Mouse (Mus musculus) lung, embryonic 16.5 days (tissue): ENCODE data around the gene Atp5d. TPM values are rescaled to one million over a fixed set of nuclear protein-coding genes. Genes with fewer than 3 reads are reported as not detected.
A peak's percentile ranks its signal among the peaks of the same experiment; 100 is the strongest.

Source experiments
- ATAC-seq: fragments of 200-750 bp; cut with Nextera tagmentation; 2 replicates; pipeline ENCODE4 v1.8.0; 2017; ENCODE audit warnings: low read depth, mild to moderate bottlenecking, moderate library complexity
- H3K27ac ChIP-seq: fragments of 300-500 bp; sonication (generic); 2 replicates; pipeline ENCODE4 v1.5.1; 2014; ENCODE audit warnings: mild to moderate bottlenecking, control low read depth, low read length
- H3K27me3 ChIP-seq: fragments of 300-500 bp; sonication (generic); 2 replicates; pipeline ENCODE4 v1.6.1; 2014; ENCODE audit warnings: low read depth, low read length, mixed read lengths; ENCODE audit not compliant: control insufficient read depth, insufficient read depth
- H3K36me3 ChIP-seq: fragments of 300-500 bp; sonication (generic); 2 replicates; pipeline ENCODE4 v1.6.1; 2014; ENCODE audit warnings: low read length; ENCODE audit not compliant: control insufficient read depth, insufficient read depth
- H3K4me1 ChIP-seq: fragments of 300-500 bp; sonication (generic); replicated peaks from 2 replicates; pipeline ENCODE4 v1.6.1; 2014; ENCODE audit warnings: low read length, mixed read lengths; ENCODE audit not compliant: control insufficient read depth, insufficient read depth
- H3K4me2 ChIP-seq: fragments of 300-500 bp; sonication (generic); 2 replicates; pipeline ENCODE4 v1.6.1; 2014; ENCODE audit warnings: low read depth, low read length, control low read depth
- H3K4me3 ChIP-seq: fragments of 300-500 bp; sonication (generic); 2 replicates; pipeline ENCODE4 v1.5.1; 2014; ENCODE audit warnings: mild to moderate bottlenecking, low read length, control low read depth
- H3K9ac ChIP-seq: fragments of 300-500 bp; sonication (generic); 2 replicates; pipeline ENCODE4 v1.6.1; 2014; ENCODE audit warnings: low read length, control low read depth
- H3K9me3 ChIP-seq: fragments of 300-500 bp; sonication (generic); 2 replicates; pipeline ENCODE4 v1.6.1; 2016; ENCODE audit warnings: low read length; ENCODE audit not compliant: control insufficient read depth
- WGBS: fragments of 180-500 bp; shearing (Covaris S2); extraction: QIAGEN DNeasy Blood & Tissue Kit; methylation state at CpG from one replicate; pipeline ENCODE4 v1.1.7; 2014; 5-methylcytosine and 5-hydroxymethylcytosine counted together
- polyA plus RNA-seq: library from polyadenylated mRNA; unstranded; fragments of >200 nt; fragmentation: Nextera tagmentation; extraction: Ambion mirVana; gene quantifications from 2 replicates; pipeline ENCODE4 v1.2.1, GENCODE M21; 2015

Gene Atp5d
- polyA plus RNA-seq, 1 experiment from 2014 or later, result 534 TPM

GRCm38 (mm10) chr10:80172527-80173292, 34.3 kb downstream of the Atp5d start, which contains the start of gene 1600002K03Rik:
1600002K03Rik (plus strand) TSS chr10:80172944.
- Histone ChIP-seq H3K9ac (peak within 1 kb of the TSS; percentile 60), H3K27me3 (no peaks in the 10 kb centered on the region), H3K9me3 (no peaks in the 10 kb centered on the region), H3K36me3 (peaks cover 23% of the 10 kb centered on the region), H3K4me3 (peak within 1 kb of the TSS; percentile 53), H3K4me1 (peaks cover 19% of the 10 kb centered on the region), H3K27ac (peak within 1 kb of the TSS; percentile 76), H3K4me2 (peak within 1 kb of the TSS; percentile 53)
- WGBS, result 6% methylated on average over 35 of the region's 35 CpGs
- peak; percentile 72 for ATAC-seq

GRCm38 (mm10) chr10:80173358-80173757, 34.9 kb downstream of the Atp5d start:
- Histone ChIP-seq H3K36me3 (peaks cover 23% of the 10 kb centered on the region), H3K27me3 (no peaks in the 10 kb centered on the region), H3K27ac (peak overlapping the region; percentile 4; the same call in 1 of the 2 replicates), H3K4me3 (peak overlapping the region; percentile 53), H3K9me3 (no peaks in the 10 kb centered on the region), H3K4me2 (peak overlapping the region; percentile 53), H3K9ac (peak overlapping the region; percentile 25), H3K4me1 (peaks cover 19% of the 10 kb centered on the region)
- no peak for ATAC-seq
- WGBS, result 9% methylated on average over 11 of the region's 11 CpGs

- no peak overlapping the region for H3K4me3 ChIP-seq
These were observed 35.7 kb downstream of the Atp5d start for GRCm38 (mm10) chr10:80173955-80174640.

DNA sequence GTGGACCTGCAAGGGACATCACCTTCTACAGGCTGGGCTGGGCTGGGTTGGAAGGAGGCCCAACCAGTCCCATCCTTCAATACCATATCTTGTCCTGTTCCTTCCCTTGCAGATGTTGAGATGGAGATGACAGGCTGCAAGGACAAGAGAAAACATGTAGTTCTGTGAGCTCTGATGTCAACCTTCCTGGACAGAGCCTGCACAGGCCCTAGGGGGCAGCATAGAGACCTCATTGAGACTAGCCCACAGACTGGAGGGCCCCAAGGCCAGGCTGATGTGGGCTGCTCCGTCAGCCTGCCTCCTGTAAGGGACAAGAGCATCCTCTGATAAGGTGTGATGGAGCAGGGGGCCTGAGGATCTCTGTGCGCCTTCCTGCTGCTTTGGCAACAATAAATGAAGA, 36.3 kb downstream of the Atp5d start:
- WGBS, result 33% methylated on average over 2 of the region's 2 CpGs
- Histone ChIP-seq H3K4me3 (no peak overlapping the region), H3K4me1 (peaks cover 10% of the 10 kb centered on the region), H3K9me3 (no peaks in the 10 kb centered on the region), H3K27me3 (no peaks in the 10 kb centered on the region), H3K4me2 (no peak overlapping the region), H3K36me3 (peaks cover 22% of the 10 kb centered on the region), H3K9ac (no peak overlapping the region), H3K27ac (no peak overlapping the region)
- ATAC-seq, result no peak

More at GRCm38 (mm10) chr10:80173955-80174640, 35.7 kb downstream of the Atp5d start:
- WGBS, result 87% methylated on average over 10 of the region's 10 CpGs
- Histone ChIP-seq H3K36me3 (peaks cover 23% of the 10 kb centered on the region), H3K4me2 (no peak overlapping the region), H3K4me1 (peaks cover 12% of the 10 kb centered on the region), H3K9ac (0 out of 2 replicates have a peak overlapping the region, but pooled peaks have one; percentile 25), H3K9me3 (no peaks in the 10 kb centered on the region), H3K27me3 (no peaks in the 10 kb centered on the region), H3K27ac (no peak overlapping the region)
- ATAC-seq, result no peak

GRCm38 (mm10) chr10:80175536-80176269, 37.3 kb downstream of the Atp5d start:
- Histone ChIP-seq H3K4me1 (peaks cover 8% of the 10 kb centered on the region), H3K36me3 (peaks cover 12% of the 10 kb centered on the region), H3K9me3 (no peaks in the 10 kb centered on the region), H3K27ac (no peak overlapping the region), H3K4me3 (no peak overlapping the region), H3K9ac (no peak overlapping the region), H3K4me2 (no peak overlapping the region), H3K27me3 (no peaks in the 10 kb centered on the region)
- WGBS, result 23% methylated on average over 4 of the region's 4 CpGs
- ATAC-seq, result no peak

DNA sequence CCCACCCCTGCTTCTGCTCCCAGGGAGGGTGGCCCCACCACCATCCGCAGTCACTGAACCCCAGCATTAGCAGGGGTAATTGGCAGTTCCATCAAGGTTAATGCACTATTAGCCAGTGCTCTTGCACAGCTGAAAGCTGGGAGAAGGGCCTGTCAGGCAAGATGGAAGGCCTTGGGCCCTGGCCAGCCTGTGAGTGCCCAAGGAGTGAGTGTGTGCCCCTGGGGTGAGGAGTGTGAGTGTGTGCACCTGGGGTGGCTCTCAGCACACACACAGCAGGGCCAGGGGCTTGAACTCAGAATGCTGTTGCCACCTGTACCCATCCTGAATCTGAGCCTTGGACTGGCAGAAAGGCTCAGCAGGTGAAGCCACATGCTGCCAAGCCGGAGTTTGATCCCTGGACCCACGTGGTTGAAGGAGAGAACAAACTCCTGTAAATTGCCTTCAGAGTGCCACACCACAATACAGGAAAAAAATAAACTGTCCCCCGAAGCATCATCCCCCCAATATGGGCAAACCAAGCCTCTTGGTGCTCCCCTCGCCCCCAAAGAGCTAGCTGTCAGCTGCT, 37.9 kb downstream of the Atp5d start:
- Histone ChIP-seq H3K36me3 (peaks cover 7% of the 10 kb centered on the region), H3K4me3 (no peak overlapping the region), H3K9ac (no peak overlapping the region), H3K4me2 (no peak overlapping the region), H3K27me3 (no peaks in the 10 kb centered on the region), H3K27ac (no peak overlapping the region), H3K4me1 (peaks cover 8% of the 10 kb centered on the region), H3K9me3 (no peaks in the 10 kb centered on the region)
- 85% methylated on average over 5 of the region's 5 CpGs for WGBS
- ATAC-seq, result no peak

DNA sequence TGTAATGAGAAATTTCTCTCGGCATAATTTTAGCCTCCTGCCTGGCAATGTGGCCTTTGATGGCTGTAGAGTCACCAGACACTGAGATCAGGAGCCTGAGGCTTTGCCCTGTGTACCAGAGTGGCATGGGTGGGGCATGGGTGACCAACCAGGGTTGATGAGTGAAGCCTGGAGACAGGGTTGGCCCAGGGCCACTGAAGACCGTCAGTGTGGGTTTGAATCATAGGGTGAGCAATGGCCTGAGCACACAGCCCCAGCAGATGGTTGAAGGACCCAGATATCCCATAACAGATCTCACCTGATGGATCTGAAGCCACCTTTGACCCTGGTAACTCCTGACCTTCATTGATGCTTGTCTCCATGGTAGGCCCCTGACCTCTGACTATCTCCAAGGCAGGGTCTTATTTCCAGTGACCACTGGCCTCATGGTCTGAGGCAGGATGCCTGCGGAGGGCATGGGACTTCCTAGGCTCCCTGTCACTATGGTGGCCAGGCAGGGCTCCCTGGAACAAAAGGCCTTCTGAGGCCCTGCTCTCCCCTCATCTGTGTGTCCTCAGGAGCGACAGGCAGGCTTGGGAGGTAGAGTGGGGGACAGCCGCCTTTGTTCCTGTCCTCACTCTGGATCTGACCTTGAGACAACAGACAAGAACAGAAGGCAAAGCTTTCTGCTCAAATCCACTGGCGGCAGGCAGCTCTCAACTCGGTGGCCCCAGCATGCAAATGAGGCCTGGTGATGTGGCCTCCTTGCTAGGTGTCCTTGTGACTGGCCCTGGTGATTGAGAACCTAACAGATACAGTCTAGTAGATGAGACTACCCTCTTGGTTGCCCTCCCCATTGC, 39.2 kb downstream of the Atp5d start:
- no peak for ATAC-seq
- Histone ChIP-seq H3K4me3 (no peak overlapping the region), H3K9ac (no peak overlapping the region), H3K9me3 (no peaks in the 10 kb centered on the region), H3K27ac (no peak overlapping the region), H3K4me1 (no peaks in the 10 kb centered on the region; the same call in 1 of the 2 replicates), H3K4me2 (no peak overlapping the region), H3K36me3 (no peaks in the 10 kb centered on the region), H3K27me3 (no peaks in the 10 kb centered on the region)
- WGBS, result 69% methylated on average over 7 of the region's 7 CpGs
